Mouse (Mus musculus) G1E (cell line): ENCODE data around the gene Ssr4. TPM values are rescaled to one million over a fixed set of nuclear protein-coding genes. Genes with fewer than 3 reads are reported as not detected.
"Not testable (repeated sequence)": the region's sequence is repeated elsewhere in the genome, so short reads cannot be mapped to it uniquely, and the experiment has no call there.

ENCODE experiments used
- ATAC-seq: 2 replicates; pipeline ENCODE4 v1.8.0; 2016; ENCODE audit warnings: mild to moderate bottlenecking; ENCODE audit not compliant: insufficient number of reproducible peaks, poor library complexity, low FRiP score, severe bottlenecking; ENCODE audit errors: extremely low read depth
- DNase-seq: peaks from one replicate; pipeline ENCODE4 v3.0.0; 2012; ENCODE audit warnings: low spot score
- H3K27me3 ChIP-seq: 2 replicates; pipeline ENCODE4 v1.6.1; 2012; ENCODE audit warnings: mild to moderate bottlenecking, low read length, inconsistent platforms; ENCODE audit not compliant: insufficient read depth
- H3K36me3 ChIP-seq: replicated peaks from 2 replicates; pipeline ENCODE3; 2012; ENCODE audit warnings: mild to moderate bottlenecking, inconsistent platforms
- H3K4me1 ChIP-seq: 2 replicates; pipeline ENCODE4 v1.6.1; 2012; ENCODE audit warnings: low read depth, low read length, inconsistent platforms, mixed read lengths; ENCODE audit not compliant: insufficient read depth
- H3K4me3 ChIP-seq: 2 replicates; pipeline ENCODE4 v1.5.1; 2012; ENCODE audit warnings: low read depth, mild to moderate bottlenecking, inconsistent platforms, low read length, moderate library complexity, mixed read lengths
- H3K9me3 ChIP-seq: replicated peaks from 2 replicates; pipeline ENCODE4 v1.6.1; 2012; ENCODE audit warnings: inconsistent platforms
- CTCF ChIP-seq: IDR thresholded peaks from 2 replicates; pipeline ENCODE4 v1.5.1; 2012; ENCODE audit warnings: low read depth, low read length, inconsistent platforms, mixed read lengths
- GATA1 ChIP-seq: IDR thresholded peaks from 2 replicates; pipeline ENCODE4 v1.6.1; 2012; ENCODE audit warnings: borderline replicate concordance, low read length, inconsistent platforms, mixed read lengths
- GATA2 ChIP-seq: IDR thresholded peaks from 2 replicates; pipeline ENCODE4 v1.6.1; 2012; ENCODE audit warnings: low read depth, low read length, inconsistent platforms, borderline replicate concordance
- POLR2AphosphoS5 ChIP-seq: IDR thresholded peaks from 2 replicates; pipeline ENCODE4 v1.6.1; 2012; ENCODE audit warnings: low read depth, low read length, inconsistent platforms; ENCODE audit not compliant: insufficient replicate concordance
- TAL1 ChIP-seq: conservative IDR thresholded peaks from 2 replicates; pipeline ENCODE4 v1.6.1; 2012; ENCODE audit warnings: low read depth, low read length, inconsistent platforms, mixed read lengths
- polyA plus RNA-seq: library from polyadenylated mRNA; stranded (reverse); fragments of >175 nt; gene quantifications from 2 replicates; pipeline ENCODE4 v1.2.3, GENCODE M21; 2012
- total RNA-seq, 2 experiments: library from RNA; stranded (forward) in 1 of 2; stranded (reverse) in 1 of 2; fragments of 200-1000 nt in 1 of 2; fragments of >200 nt in 1 of 2; fragmentation: Nextera tagmentation in 1 of 2; gene quantifications; 2 replicates each; pipeline ENCODE4 v1.2.3; 2014 to 2017

The Ssr4 gene
- total RNA-seq (2014; fragmentation: Nextera tagmentation) (92.3 and 120 TPM in 2 replicates), total RNA-seq (2017) (138 and 184 TPM in 2 replicates), polyA plus RNA-seq (9.0 and 12.4 TPM in 2 replicates)

GRCm38 (mm10) chrX:73786364-73787224 is at the start of gene Ssr4, which contains the start of gene Idh3g:
Gene Ssr4 (plus strand): TSS chrX:73787028.
Gene Idh3g (minus strand): TSS chrX:73786897.
- peaks cover 34% of the 10 kb centered on the region for H3K4me1 ChIP-seq
- H3K4me3 ChIP-seq, result peak within 1 kb of the TSS; percentile 85
- peaks cover 64% of the 10 kb centered on the region for H3K36me3 ChIP-seq
- no peak for TF ChIP-seq GATA1
- no peak for TF ChIP-seq POLR2AphosphoS5
- TF ChIP-seq GATA2, result no peak
- TF ChIP-seq CTCF, result no peak
- no peak for TF ChIP-seq TAL1
- DNase-seq (peak; percentile 81), ATAC-seq (peak; percentile 91)
- no peaks in the 10 kb centered on the region for H3K27me3 ChIP-seq
- no peaks in the 10 kb centered on the region for H3K9me3 ChIP-seq

- no peak for ATAC-seq
Observed at GRCm38 (mm10) chrX:73738155-73738554, 48.7 kb upstream of the Ssr4 start.

GRCm38 (mm10) chrX:73739151-73739550 is 47.7 kb upstream of the Ssr4 start:
- H3K27me3 ChIP-seq, result no peaks in the 10 kb centered on the region
- peaks cover 29% of the 10 kb centered on the region for H3K36me3 ChIP-seq
- ATAC-seq (no peak), DNase-seq (no peak)
- no peaks in the 10 kb centered on the region for H3K4me1 ChIP-seq
- no peak overlapping the region for H3K4me3 ChIP-seq
- no peaks in the 10 kb centered on the region for H3K9me3 ChIP-seq
- TF ChIP-seq POLR2AphosphoS5 (no peak), CTCF (no peak), GATA1 (no peak), TAL1 (no peak), GATA2 (no peak)

More at GRCm38 (mm10) chrX:73738155-73738554, 48.7 kb upstream of the Ssr4 start:
- no peaks in the 10 kb centered on the region for H3K4me1 ChIP-seq
- TF ChIP-seq TAL1 (no peak), GATA2 (no peak), GATA1 (no peak), CTCF (no peak), POLR2AphosphoS5 (no peak)
- no peaks in the 10 kb centered on the region for H3K27me3 ChIP-seq
- DNase-seq, result no peak
- H3K36me3 ChIP-seq, result peaks cover 36% of the 10 kb centered on the region
- no peaks in the 10 kb centered on the region for H3K9me3 ChIP-seq
- no peak overlapping the region for H3K4me3 ChIP-seq

- H3K9me3 ChIP-seq, H3K4me1 ChIP-seq, ATAC-seq, H3K4me3 ChIP-seq, DNase-seq, H3K27me3 ChIP-seq: not testable (repeated sequence)
- peaks cover 23% of the 10 kb centered on the region for H3K36me3 ChIP-seq
Observed at GRCm38 (mm10) chrX:73739841-73740240, 47.0 kb upstream of the Ssr4 start.

DNA sequence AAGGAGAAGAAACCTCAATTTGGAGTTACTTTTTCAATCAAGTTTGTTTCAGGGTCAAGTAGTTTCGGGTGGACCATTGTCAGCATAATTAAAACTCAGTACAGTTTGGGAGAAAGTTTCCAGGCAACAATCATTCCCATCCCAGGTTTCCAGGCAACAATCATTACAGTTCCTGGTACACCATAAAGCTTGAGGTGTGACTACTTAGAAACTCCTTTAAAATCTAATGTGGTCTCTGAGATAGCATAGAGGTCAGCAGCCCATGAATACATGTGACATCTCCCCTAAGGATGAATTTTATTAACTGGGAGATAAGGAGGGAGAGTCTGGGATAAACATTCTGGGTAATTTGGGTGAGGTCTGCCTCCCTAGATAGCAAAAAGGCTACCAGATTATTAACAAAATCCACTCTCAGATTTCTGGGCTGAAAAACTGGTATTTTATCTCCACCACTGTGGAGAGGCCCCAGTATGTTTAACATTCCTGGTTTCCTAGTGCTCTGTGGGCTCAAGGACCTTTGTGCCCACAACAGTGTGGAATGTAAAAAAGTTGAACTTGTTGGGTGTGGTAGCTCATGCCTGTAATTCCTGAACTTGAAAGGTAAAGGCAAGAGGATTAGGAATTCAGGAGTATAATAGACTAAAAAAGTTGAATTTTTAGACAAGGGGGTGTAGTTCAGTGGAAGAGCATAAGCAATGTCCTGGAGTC is 41.9 kb upstream of the Ssr4 start:
- no peaks in the 10 kb centered on the region for H3K9me3 ChIP-seq
- DNase-seq (no peak), ATAC-seq (no peak)
- TF ChIP-seq TAL1 (no peak), POLR2AphosphoS5 (no peak), GATA2 (no peak), GATA1 (no peak), CTCF (no peak)
- no peaks in the 10 kb centered on the region for H3K4me1 ChIP-seq
- no peaks in the 10 kb centered on the region for H3K36me3 ChIP-seq
- no peaks in the 10 kb centered on the region for H3K27me3 ChIP-seq
- no peak overlapping the region for H3K4me3 ChIP-seq

GRCm38 (mm10) chrX:73748977-73749376 is 37.9 kb upstream of the Ssr4 start:
- DNase-seq (no peak), ATAC-seq (no peak)
- TF ChIP-seq POLR2AphosphoS5 (no peak), TAL1 (no peak), CTCF (no peak), GATA2 (no peak), GATA1 (no peak)
- no peaks in the 10 kb centered on the region for H3K27me3 ChIP-seq
- no peaks in the 10 kb centered on the region for H3K4me1 ChIP-seq
- no peaks in the 10 kb centered on the region for H3K9me3 ChIP-seq
- H3K36me3 ChIP-seq, result no peaks in the 10 kb centered on the region
- no peak overlapping the region for H3K4me3 ChIP-seq
